In the genomic region with DNA sequence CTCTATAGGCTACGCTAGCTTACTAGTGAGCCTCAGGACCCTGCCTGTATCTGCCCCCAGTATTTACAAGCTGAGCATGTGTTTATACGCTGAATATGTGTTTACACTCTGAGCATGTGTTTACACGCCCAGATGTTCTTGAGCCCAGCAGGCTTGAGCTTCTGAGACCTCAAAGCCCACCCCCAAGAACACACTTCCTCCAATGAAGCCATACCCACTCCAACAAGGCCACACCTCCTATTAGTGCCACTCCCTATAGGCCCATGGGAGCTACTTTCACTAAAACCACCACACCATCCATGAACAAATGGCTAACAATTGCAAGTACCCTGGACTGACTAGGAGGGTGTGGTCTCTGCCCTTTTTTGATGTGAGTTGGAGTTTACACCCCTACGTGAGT, we compare ENCODE assay signal across 25 mouse cellular contexts.
"Had no signal": no experiment of that assay in that cellular context is flagged by ENCODE, and none has a peak within 500 bp of the region (broad histone marks: within the 10 kb centered on the region; RNA-seq: fewer than 3 reads in every experiment).

No protein-coding gene starts in this region.

- H3K4me3 ChIP-seq: gastrocnemius, adult 2 months; heart, embryonic 10.5 days; heart, embryonic 12.5 days; hindbrain, embryonic 10.5 days; hindbrain, embryonic 12.5 days; kidney, embryonic 15.5 days; limb, embryonic 13.5 days; limb, embryonic 15.5 days had no signal

- ATAC-seq: hindbrain, embryonic 16.5 days; inflammation-experienced regulatory T-cells, adult 6 months had no signal

- H3K9me3 ChIP-seq: heart, embryonic 10.5 days; hindbrain, embryonic 10.5 days; hindbrain, embryonic 12.5 days; kidney, embryonic 15.5 days; limb, embryonic 15.5 days had no signal

- H3K27me3 ChIP-seq: heart, embryonic 12.5 days; hindbrain, embryonic 12.5 days; kidney, embryonic 15.5 days; limb, embryonic 13.5 days; limb, embryonic 15.5 days had no signal

- H3K4me2 ChIP-seq: heart, embryonic 12.5 days; hindbrain, embryonic 12.5 days; hindbrain, embryonic 14.5 days; kidney, embryonic 15.5 days; limb, embryonic 13.5 days; limb, embryonic 15.5 days had no signal

- H3K36me3 ChIP-seq: heart, embryonic 10.5 days; heart, embryonic 12.5 days; hindbrain, embryonic 10.5 days; hindbrain, embryonic 12.5 days; kidney, embryonic 15.5 days; limb, embryonic 13.5 days; limb, embryonic 15.5 days had no signal

- H3K4me1 ChIP-seq: heart, embryonic 12.5 days; kidney, embryonic 15.5 days had no signal

- DNase-seq: gastrocnemius, adult 2 months; gastrocnemius, postnatal 10 days; gastrocnemius, postnatal 25 days; heart, adult 18-20 months; heart, postnatal 10 days; heart, postnatal 4 days; kidney, adult 11 months; kidney, adult 2 months; kidney, adult 9 months; kidney, postnatal 14 days; kidney, postnatal 36 days; layer of hippocampus, adult 9-11 months; layer of hippocampus, postnatal 36 days; left cerebral cortex, postnatal 4 days had no signal

- H3K27ac ChIP-seq: gastrocnemius, adult 2 months; heart, embryonic 10.5 days; hindbrain, embryonic 10.5 days; hindbrain, embryonic 12.5 days; hindbrain, embryonic 14.5 days; kidney, embryonic 15.5 days; kidney, postnatal 0 days; limb, embryonic 13.5 days; limb, embryonic 15.5 days had no signal

- H3K9ac ChIP-seq: heart, embryonic 12.5 days; hindbrain, embryonic 12.5 days; hindbrain, embryonic 14.5 days; kidney, embryonic 15.5 days; limb, embryonic 13.5 days; limb, embryonic 15.5 days had no signal
